Mouse (Mus musculus): ENCODE measurements at regions not wholly inside any gene's neighbourhood (a gene's known extent, or its start where the extent isn't known, plus 50 kb on each side); places are given as distances from the start of the nearest gene placed in this dataset.
"Not testable (repeated sequence)": the region's sequence is repeated elsewhere in the genome, so short reads cannot be mapped to it uniquely, and the experiment has no call there.

- 86% methylated on average over 1 of the region's 1 CpGs for WGBS
- no peak overlapping the region for H3K4me3 ChIP-seq
- H3K4me2 ChIP-seq: no peak overlapping the region
- no peak for ATAC-seq
- no peaks in the 10 kb centered on the region for H3K9me3 ChIP-seq (replicated peaks)
- no peaks in the 10 kb centered on the region for H3K4me1 ChIP-seq
- no peak overlapping the region for H3K9ac ChIP-seq
- no peak overlapping the region for H3K27ac ChIP-seq
- H3K27me3 ChIP-seq: no peaks in the 10 kb centered on the region
- H3K36me3 ChIP-seq (ENCODE audit: poor library complexity, severe bottlenecking): no peaks in the 10 kb centered on the region
Observed at GRCm38 (mm10) chr2:107468671-107469070, 178.2 kb downstream of the Kcna4 start.

DNA sequence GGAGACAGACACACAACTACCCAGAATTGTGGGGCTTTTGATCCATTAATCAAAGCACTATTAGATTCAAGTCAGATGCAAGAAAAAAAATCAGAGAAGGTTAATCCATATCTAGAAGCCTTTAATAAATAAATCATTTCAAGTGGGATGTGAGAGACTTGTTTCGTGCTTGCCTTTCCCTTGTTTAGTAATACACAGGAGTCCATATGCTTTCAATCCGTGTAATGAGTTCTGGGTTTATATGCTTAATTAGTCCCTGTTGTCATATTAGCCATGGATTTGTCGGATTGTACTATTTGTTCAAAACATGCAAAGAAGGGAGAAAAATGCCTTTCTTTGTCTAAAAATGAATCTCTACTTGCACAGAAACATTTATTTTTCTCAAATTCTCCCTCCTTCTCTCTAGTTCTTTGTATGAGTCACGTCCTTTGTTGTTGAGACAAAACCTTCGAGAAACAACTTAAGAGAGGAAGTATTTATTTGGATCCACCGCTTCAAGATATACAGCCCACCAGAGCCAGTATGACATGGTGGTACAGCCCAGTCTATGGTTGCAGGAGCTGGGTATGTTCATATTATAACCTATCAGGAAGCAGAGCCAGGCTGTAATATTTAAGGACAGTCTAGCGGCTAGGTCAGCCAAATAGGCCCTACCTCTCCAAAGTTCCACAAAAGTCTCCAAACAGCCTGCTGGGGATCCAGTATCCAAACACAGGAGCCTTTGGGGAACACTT lies 213.4 kb downstream of the Kcna4 start:
- H3K9me3 ChIP-seq (replicated peaks): no peaks in the 10 kb centered on the region
- H3K4me3 ChIP-seq: no peak overlapping the region
- H3K27ac ChIP-seq: no peak overlapping the region
- H3K9ac ChIP-seq: no peak overlapping the region
- no peaks in the 10 kb centered on the region for H3K36me3 ChIP-seq (ENCODE audit: poor library complexity, severe bottlenecking)
- WGBS: 53% methylated on average over 7 of the region's 7 CpGs
- H3K4me2 ChIP-seq: no peak overlapping the region
- no peaks in the 10 kb centered on the region for H3K4me1 ChIP-seq
- H3K27me3 ChIP-seq: no peaks in the 10 kb centered on the region
- ATAC-seq: no peak

DNA sequence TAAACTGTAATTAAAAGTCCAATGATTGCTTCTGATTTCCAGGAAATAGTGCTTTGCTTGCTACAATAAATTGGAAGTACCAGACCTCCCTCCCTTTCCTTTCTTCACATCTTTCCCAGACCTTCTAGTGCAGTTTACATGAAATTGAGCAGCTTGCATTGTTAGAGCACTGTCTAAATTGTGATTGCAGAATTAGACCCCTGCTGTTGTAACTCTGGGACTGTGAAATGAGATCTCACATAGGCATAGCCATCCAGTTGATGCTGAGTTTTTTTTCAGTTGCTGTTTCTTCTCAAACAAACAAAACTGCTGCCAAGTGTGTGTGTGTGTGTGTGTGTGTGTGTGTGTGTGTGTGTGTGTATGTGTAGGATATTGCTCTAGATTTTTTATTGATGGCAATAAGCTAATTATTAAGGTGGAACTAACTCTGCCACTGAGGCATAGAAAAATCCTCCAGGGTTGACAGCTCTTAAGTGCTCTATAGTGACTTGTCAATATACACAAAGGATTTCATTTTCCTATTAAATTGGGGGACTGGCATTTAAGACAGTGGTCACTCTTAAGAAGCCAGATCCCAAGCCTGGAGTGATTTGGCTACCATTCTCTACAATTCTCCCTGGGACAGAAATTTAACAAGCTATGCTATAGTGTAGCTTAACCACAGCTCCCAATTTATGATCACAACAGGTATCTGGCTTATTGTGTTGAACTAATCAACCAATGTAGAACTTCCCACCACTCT lies 217.2 kb downstream of the Kcna4 start:
- Histone ChIP-seq H3K4me1 (no peaks in the 10 kb centered on the region), H3K9ac (no peak overlapping the region), H3K9me3 (replicated peaks) (no peaks in the 10 kb centered on the region), H3K4me3 (no peak overlapping the region), H3K27me3 (no peaks in the 10 kb centered on the region), H3K27ac (no peak overlapping the region), H3K36me3 (ENCODE audit: poor library complexity, severe bottlenecking) (no peaks in the 10 kb centered on the region), H3K4me2 (no peak overlapping the region)
- no peak; the same call in 1 of the 2 replicates for ATAC-seq

- H3K4me2 ChIP-seq; ATAC-seq; H3K9ac ChIP-seq; H3K9me3 ChIP-seq (replicated peaks); H3K27ac ChIP-seq; H3K4me1 ChIP-seq; H3K27me3 ChIP-seq; H3K36me3 ChIP-seq (ENCODE audit: poor library complexity, severe bottlenecking); H3K4me3 ChIP-seq: not testable (repeated sequence)
- 70% methylated on average over 1 of the region's 1 CpGs for WGBS
Observed at GRCm38 (mm10) chr2:107515486-107515885, 225.0 kb downstream of the Kcna4 start.

DNA sequence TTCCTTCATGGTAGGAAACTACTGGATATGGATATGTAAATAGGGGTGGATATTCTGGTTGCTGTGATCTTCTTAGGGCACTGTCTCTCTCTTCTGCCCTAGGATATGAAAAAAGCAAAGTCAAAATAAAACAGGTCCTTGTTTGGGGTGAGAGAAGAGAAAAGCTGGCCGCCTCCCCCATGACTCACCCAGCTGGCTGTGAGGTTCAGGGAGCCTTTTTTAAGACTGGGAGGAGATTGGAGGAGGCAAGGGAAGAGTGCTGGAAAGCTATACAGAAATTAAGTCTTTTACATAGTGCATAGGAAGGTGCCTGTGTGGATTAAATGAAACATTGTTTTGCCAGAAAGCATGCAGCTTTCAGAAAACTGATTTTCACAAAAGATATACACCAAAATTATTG lies 227.7 kb downstream of the Kcna4 start:
- Histone ChIP-seq H3K27me3 (no peaks in the 10 kb centered on the region), H3K4me1 (no peaks in the 10 kb centered on the region), H3K4me2 (no peak overlapping the region), H3K9me3 (replicated peaks) (no peaks in the 10 kb centered on the region), H3K27ac (no peak overlapping the region), H3K4me3 (no peak overlapping the region), H3K9ac (no peak overlapping the region), H3K36me3 (ENCODE audit: poor library complexity, severe bottlenecking) (no peaks in the 10 kb centered on the region)
- WGBS: 84% methylated on average over 1 of the region's 1 CpGs
- no peak for ATAC-seq

GRCm38 (mm10) chr2:107518759-107519158 lies 228.3 kb downstream of the Kcna4 start:
- WGBS: 98% methylated on average over 2 of the region's 2 CpGs
- no peak for ATAC-seq
- no peaks in the 10 kb centered on the region for H3K4me1 ChIP-seq
- H3K4me3 ChIP-seq: no peak overlapping the region
- H3K36me3 ChIP-seq (ENCODE audit: poor library complexity, severe bottlenecking): no peaks in the 10 kb centered on the region
- H3K9me3 ChIP-seq (replicated peaks): no peaks in the 10 kb centered on the region
- H3K4me2 ChIP-seq: no peak overlapping the region
- H3K27me3 ChIP-seq: no peaks in the 10 kb centered on the region
- no peak overlapping the region for H3K9ac ChIP-seq
- no peak overlapping the region for H3K27ac ChIP-seq

GRCm38 (mm10) chr2:107519326-107519725 lies 228.9 kb downstream of the Kcna4 start:
- H3K27me3 ChIP-seq: no peaks in the 10 kb centered on the region
- no peaks in the 10 kb centered on the region for H3K36me3 ChIP-seq (ENCODE audit: poor library complexity, severe bottlenecking)
- H3K27ac ChIP-seq: no peak overlapping the region
- H3K4me2 ChIP-seq: no peak overlapping the region
- H3K9ac ChIP-seq: no peak overlapping the region
- H3K9me3 ChIP-seq (replicated peaks): no peaks in the 10 kb centered on the region
- no peaks in the 10 kb centered on the region for H3K4me1 ChIP-seq
- no peak overlapping the region for H3K4me3 ChIP-seq
- WGBS: 76% methylated on average over 3 of the region's 3 CpGs
- ATAC-seq: no peak

- ATAC-seq: 0 out of 2 replicates have a peak, but pooled peaks have one; percentile 27
- H3K27me3 ChIP-seq: no peaks in the 10 kb centered on the region
- no peak overlapping the region for H3K27ac ChIP-seq
- H3K9me3 ChIP-seq (replicated peaks): no peaks in the 10 kb centered on the region
- H3K4me2 ChIP-seq: no peak overlapping the region
- no peaks in the 10 kb centered on the region for H3K36me3 ChIP-seq (ENCODE audit: poor library complexity, severe bottlenecking)
- H3K4me1 ChIP-seq: no peaks in the 10 kb centered on the region
- 72% methylated on average over 4 of the region's 4 CpGs for WGBS
- H3K9ac ChIP-seq: no peak overlapping the region
- no peak overlapping the region for H3K4me3 ChIP-seq
Observed at GRCm38 (mm10) chr2:107519761-107520160, 229.3 kb downstream of the Kcna4 start.

DNA sequence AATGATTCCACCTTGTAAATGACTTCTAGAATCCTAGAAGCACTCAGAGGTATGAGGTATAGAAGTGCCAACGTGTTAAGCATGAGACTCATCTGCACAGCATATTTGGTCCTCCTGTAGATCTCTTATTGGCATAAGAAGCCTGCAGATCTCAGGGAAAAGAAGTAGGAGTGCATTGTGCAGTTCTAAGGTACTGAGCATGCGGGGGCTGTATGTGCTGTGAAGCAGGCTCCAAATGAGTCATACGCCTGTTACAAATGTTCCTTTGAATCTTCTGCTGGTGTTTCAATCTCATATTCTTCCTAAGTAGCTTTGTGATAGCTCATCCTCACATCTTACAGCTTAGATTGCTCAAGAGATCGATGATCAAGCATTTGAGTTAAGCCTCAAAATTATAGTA lies 252.7 kb downstream of the Kcna4 start:
- no peaks in the 10 kb centered on the region for H3K9me3 ChIP-seq (replicated peaks)
- H3K4me3 ChIP-seq: no peak overlapping the region
- H3K36me3 ChIP-seq (ENCODE audit: poor library complexity, severe bottlenecking): no peaks in the 10 kb centered on the region
- no peak overlapping the region for H3K4me2 ChIP-seq
- no peaks in the 10 kb centered on the region for H3K27me3 ChIP-seq
- no peak for ATAC-seq
- WGBS: 91% methylated on average over 4 of the region's 4 CpGs
- H3K4me1 ChIP-seq: no peaks in the 10 kb centered on the region
- no peak overlapping the region for H3K27ac ChIP-seq
- H3K9ac ChIP-seq: no peak overlapping the region

GRCm38 (mm10) chr2:107552569-107552968 lies 262.1 kb downstream of the Kcna4 start:
- no peaks in the 10 kb centered on the region for H3K9me3 ChIP-seq (replicated peaks)
- 62% methylated on average over 1 of the region's 1 CpGs for WGBS
- no peak for ATAC-seq
- H3K4me3 ChIP-seq: no peak overlapping the region
- H3K27ac ChIP-seq: no peak overlapping the region
- no peaks in the 10 kb centered on the region for H3K36me3 ChIP-seq (ENCODE audit: poor library complexity, severe bottlenecking)
- no peaks in the 10 kb centered on the region for H3K4me1 ChIP-seq
- H3K9ac ChIP-seq: no peak overlapping the region
- H3K27me3 ChIP-seq: no peaks in the 10 kb centered on the region
- H3K4me2 ChIP-seq: no peak overlapping the region

DNA sequence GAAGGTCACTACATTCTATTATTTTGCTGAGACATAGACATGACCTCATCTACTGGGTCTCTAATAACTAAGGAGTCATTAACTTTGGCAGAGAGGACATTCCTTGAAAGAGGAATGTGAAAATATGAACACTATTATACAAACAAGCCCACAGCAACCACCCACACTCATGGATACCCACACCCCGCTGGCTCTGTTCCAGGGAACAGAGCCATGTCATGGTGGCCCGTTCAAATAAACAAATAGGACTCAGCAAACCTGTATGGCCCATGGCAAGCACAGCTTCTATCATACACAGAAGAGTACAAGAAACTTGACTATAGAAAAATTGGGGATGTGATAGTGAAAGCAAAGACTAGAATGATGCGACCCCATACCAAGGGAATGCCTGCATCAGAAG lies 265.8 kb downstream of the Kcna4 start:
- Histone ChIP-seq H3K27ac (no peak overlapping the region), H3K9me3 (replicated peaks) (no peaks in the 10 kb centered on the region), H3K27me3 (no peaks in the 10 kb centered on the region), H3K36me3 (ENCODE audit: poor library complexity, severe bottlenecking) (no peaks in the 10 kb centered on the region), H3K4me3 (no peak overlapping the region), H3K4me2 (no peak overlapping the region), H3K9ac (no peak overlapping the region), H3K4me1 (no peaks in the 10 kb centered on the region)
- no peak for ATAC-seq
- 88% methylated on average over 3 of the region's 3 CpGs for WGBS

- WGBS: 72% methylated on average over 2 of the region's 2 CpGs
- ATAC-seq: no peak
- no peak overlapping the region for H3K4me2 ChIP-seq
- no peak overlapping the region for H3K27ac ChIP-seq
- H3K4me3 ChIP-seq: no peak overlapping the region
- no peaks in the 10 kb centered on the region for H3K36me3 ChIP-seq (ENCODE audit: poor library complexity, severe bottlenecking)
- no peak overlapping the region for H3K9ac ChIP-seq
- no peaks in the 10 kb centered on the region for H3K9me3 ChIP-seq (replicated peaks)
- no peaks in the 10 kb centered on the region for H3K27me3 ChIP-seq
- H3K4me1 ChIP-seq: no peaks in the 10 kb centered on the region
Observed at GRCm38 (mm10) chr2:107569618-107570017, 279.2 kb downstream of the Kcna4 start.
